Mouse (Mus musculus) fibroblast of lung, adult 2 months (primary cell): ENCODE data around the gene Wee1.
"Not testable (repeated sequence)": the region's sequence is repeated elsewhere in the genome, so short reads cannot be mapped to it uniquely, and the experiment has no call there.

Experiments
- DNase-seq: peaks from one replicate; pipeline ENCODE4 v3.0.0-alpha.2; 2011; ENCODE audit warnings: low read depth

The Wee1 gene

DNA sequence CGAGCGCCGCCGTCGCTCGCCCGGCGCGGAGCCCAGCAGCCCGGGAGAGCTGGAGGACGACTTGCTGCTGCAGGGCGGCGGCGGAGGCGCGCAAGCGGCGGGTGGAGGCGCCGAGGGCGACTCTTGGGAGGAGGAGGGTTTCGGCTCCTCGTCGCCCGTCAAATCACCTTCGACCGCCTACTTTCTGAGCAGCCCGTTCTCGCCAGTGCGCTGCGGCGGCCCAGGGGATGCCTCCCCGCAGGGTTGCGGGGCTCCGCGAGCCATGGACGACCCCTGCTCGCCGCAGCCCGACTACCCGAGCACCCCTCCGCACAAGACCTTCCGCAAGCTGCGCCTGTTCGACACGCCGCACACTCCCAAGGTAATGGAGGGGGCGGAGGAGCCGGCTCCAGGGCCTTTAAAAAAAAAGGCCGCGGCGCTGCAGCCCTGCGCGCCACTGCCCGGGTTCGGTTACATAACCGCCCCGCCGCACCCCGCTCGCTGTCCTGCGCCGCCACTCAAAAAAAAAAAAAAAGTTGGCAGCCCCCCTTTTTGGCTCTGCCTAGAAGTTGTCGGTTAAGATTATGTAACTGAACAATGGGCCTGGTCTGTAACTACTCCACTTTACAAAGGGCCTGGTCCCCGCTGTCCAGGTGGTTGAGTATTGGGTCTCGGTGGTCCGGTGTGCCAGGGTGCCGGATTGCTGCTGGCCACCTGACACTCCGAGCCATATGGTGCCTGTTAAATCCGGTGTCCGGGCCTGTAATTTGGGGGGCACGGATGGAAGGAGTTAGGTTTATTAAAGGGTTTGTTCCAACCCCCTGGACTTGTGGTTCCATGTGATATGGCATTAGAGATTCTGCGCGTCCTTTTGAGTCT is 948 bp downstream of the Wee1 start:
- DNase-seq: no peak

DNA sequence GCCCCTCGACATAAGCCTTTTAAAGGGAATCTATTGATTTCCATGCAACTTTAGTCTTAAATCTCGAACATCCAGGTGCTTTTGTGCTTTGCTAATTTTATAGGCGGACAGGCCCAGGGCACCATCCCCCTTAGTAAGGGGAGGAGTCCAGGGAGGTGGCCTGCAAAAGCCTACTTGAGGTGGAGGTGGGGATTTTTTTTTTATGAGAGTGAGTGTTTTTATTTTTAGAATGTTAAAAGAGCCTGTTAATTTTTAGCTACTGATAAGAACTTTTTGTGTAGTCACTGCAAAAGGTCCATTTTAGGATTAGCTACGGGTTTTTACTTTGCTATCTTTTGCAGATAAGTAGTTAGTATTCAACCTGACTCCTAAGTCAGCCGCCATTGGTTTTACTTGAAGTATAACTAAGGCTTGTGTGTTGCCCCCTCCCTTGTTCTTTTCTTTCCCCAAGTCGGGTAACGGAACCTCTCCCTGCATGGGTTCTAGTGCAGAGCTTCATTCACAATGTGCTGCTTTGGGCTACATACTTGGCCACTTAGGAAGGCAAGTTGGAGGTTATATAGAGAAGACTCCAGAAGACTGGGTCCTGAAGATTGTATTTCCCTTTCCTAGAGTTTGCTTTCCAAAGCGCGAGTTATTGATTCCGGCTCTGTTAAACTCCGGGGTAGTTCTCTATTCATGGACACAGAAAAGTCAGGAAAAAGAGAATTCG is 2.2 kb downstream of the Wee1 start:
- no peak for DNase-seq

DNA sequence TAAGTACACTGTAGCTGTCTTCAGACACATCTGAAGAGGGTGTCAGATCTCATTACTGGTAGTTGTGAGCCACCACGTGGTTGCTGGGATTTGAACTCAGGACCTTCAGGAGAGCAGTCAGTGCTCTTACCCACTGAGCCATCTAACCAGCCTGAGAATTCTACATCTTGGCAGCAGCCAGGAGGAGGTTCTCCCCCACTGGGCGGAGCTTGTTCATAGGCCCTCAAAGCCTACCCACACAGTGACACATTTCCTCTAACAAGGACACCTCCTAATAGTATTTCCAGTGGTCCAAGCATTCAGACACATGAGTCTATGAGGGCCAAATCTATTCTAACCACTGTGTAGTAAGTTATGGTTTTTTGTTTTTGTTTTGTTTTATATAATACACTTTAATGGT is 6.7 kb downstream of the Wee1 start:
- no peak for DNase-seq

DNA sequence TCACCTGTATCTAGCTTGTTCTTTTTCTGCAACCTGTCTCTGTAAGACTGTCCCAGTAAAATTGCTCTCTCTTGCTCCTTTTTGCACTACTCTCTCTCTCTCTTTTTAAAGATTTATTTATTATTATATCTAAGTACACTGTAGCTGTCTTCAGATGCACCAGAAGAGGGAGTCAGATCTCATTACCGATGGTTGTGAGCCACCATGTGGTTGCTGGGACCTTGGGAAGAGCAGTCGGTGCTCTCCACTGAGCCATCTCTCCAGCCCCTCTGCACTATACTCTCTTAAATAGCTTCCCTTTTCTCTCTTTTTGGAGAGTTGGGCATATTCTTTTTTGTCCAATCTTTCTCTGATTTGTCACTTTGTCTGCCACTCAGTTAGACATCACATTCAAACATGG is 10.4 kb downstream of the Wee1 start:
- not testable (repeated sequence) for DNase-seq

DNA sequence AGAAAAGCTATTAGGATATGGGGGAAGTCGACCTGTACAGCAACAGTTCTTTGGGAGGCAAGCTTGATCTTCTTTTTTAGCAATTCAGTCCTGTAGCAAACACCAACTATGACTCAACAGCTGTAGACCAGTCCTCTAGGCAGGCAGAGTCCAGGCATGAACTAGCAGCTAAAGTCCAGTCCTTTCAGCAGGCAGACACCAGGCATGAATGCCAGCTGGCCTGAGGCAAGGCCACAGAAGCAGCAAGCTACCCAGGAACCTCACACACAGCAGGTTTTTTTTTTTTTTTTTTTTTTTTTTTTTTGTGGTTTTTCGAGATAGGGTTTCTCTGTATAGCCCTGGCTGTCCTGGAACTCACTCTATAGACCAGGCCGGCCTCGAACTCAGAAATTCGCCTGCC is 12.1 kb downstream of the Wee1 start:
- no peak for DNase-seq

DNA sequence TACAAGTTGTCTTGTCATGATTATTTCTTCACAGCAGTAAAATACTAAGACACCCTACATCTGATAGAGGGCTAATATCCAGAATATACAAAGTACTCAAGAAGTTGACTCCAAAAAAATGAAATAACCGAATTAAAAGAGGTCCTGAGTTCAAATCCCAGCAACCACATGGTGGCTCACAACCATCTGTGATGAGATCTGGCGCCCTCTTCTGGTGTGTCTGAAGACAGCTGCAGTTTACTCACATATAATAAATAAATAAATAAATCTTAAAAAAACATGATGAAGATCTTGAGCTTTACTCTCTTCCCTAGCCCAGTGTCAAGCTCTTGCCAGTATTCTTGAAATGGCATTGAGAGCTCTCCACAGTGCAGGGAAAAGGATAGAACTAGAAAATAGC is 16.7 kb downstream of the Wee1 start:
- no peak for DNase-seq

DNA sequence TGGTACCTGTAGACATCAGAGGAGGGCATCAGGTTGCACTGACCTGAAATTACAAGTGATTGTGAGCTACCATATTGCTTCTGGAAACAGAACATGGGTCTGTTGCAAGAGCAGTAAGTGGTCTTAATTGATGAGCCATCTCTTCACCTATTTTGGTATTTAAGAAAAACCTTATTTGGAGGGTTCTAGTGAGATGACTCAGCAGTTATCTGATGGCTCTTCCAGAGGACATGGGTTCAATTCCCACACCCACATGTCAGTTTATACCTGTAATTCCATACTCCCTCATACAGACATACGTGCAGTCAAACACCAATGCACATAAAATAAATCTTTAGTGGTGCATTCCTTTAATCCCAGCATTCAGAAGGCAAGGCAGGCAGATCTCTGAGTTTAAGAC is 22.0 kb downstream of the Wee1 start:
- no peak for DNase-seq

DNA sequence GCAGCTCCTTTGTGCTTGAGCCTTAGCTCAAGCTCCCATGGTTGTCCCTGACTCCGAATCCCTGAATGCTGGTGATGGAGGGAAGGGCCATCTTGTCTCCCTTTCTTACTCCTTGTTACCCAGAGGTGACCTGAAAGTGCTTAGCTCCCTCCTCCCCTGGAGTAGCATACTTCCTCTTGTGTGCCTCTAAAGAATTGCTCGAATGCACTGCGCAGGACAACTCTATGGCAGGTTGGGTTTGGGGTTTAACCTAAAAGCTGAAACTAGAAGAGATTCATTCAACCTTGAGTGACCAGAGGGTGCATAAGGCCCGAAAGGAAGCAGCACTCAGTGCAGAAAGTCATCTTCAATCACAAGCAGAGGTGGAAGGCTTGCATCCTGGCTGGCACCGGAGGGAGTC is 31.0 kb downstream of the Wee1 start:
- no peak for DNase-seq

DNA sequence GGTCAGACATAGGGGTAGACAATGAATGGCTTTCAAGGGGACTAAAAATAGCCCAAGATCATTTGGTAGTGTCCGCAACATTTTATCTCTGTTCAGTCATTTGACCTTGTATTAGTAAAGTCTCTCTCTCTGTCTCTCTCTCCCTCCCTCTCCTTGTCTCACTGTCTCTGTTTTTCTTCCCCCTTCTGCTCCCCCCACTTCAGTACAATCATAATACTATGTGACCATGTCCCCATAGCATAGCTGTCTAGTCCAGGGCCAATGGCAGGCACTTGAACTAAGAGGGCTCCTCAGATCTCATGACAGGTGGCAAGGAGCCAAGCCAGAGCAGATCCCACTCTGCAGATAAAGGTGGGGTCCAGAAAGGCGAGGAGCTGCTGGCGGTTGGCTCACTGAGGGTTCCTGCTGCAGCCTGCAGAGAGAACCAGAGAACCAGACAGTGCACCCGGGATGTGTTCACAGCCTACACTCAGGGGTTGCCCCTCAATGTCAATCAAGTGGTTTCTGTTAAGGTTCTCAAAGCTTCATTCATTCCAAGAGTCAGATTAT is 34.9 kb downstream of the Wee1 start:
- no peak for DNase-seq

DNA sequence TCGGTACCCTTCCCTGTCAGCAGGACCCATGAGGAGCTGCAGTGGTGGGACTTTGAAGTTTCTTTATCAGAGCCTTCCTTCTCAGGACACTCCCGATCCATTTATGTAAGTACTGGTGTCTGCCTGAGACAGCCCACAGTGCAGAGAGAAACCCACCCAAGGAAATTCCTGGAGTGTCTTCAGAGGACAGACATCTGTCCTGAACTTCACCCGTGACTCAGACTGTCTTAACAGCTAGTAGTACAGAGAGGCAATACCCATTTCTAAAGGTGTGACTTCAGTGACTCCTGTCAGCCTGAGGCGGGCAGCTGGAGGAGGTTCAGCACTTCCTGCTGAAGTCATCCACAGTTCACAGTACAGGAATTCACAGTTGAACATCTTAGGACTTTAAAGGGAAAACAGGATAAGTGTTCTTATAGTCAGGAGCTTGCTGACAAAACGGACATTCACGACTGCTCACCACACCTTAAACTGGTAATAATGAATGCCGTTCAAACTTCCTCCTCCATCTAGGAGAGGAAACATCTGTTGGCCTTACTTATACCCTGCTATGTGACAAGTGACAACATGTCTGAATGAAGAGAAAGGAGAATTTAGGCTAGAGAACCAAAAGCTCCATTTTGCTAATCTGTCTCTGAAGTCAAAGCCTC is 35.5 kb downstream of the Wee1 start:
- DNase-seq: no peak

DNA sequence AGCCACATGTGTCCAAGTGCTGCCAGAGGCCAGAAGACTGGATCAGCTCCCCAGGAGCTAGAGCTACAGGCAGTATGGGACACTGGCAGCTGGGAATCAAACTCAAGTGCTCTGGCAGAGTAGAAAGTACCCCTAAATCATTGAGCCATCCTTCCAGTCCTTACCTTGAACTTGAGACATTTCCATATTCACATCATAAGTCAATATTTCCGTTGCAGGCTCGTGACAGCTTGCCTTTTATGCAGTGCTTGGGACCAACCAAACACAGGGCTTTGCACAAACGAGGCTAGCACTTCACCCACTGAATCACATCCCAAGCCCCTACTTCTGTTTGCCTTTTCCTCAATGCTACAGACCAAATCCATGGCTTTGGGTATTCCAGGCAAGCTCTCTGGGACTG is 36.2 kb downstream of the Wee1 start:
- DNase-seq: no peak

DNA sequence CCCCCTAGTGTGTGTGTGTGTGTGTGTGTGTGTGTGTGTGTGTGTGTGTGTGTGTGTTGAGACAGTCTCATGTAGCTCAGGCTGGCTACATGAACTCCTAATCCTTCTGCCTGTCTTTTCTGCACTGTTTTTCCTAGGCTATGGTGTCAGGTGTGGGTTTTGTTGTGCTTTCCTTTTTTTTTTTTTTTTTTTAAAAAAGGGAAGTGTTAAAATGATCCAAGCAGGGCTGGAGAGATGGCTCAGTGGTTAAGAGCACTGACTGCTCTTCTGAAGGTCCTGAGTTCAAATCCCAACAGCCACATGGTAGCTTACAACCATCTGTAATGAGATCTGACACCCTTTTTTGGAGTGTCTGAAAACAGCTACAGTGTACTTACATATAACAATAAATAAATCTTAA is 38.3 kb downstream of the Wee1 start:
- not testable (repeated sequence) for DNase-seq

DNA sequence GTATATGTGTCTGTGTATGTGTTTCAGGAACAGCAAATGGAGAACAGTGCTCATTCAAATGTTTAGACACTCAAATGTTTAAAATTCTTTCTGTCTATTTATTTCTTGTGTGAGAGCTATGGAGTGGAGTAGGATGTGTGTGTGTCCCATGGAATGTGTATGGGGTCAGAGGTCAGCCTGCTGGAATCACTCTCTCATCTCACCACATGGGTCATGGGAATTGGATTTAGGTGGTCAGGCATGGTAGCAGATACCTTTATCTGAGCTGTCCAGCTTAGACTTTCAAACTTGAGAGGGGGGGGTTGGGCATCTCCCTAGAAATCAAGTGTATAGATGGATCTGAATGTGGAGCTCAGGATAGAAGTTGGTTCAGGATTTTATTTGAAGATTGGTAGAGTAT is 38.8 kb downstream of the Wee1 start:
- DNase-seq: no peak

DNA sequence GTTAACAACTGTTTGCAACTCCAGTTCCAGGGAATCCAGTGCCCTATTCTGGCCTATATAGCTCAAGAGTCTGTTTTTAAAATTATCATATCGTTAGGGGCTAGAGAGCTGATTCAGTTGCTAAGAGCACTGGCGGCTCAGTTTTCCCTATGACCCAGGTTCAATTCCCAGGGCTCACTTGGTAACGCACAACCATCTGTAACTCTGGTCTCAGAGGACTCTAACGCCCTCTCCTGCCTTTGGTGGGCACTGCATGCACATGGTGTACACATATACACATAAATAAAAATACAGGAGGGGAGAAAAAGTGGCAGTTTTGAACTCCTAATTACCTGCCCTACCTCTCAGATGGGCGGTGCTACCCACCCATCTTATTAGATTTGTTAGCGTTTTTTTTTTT is 41.2 kb downstream of the Wee1 start:
- no peak for DNase-seq

DNA sequence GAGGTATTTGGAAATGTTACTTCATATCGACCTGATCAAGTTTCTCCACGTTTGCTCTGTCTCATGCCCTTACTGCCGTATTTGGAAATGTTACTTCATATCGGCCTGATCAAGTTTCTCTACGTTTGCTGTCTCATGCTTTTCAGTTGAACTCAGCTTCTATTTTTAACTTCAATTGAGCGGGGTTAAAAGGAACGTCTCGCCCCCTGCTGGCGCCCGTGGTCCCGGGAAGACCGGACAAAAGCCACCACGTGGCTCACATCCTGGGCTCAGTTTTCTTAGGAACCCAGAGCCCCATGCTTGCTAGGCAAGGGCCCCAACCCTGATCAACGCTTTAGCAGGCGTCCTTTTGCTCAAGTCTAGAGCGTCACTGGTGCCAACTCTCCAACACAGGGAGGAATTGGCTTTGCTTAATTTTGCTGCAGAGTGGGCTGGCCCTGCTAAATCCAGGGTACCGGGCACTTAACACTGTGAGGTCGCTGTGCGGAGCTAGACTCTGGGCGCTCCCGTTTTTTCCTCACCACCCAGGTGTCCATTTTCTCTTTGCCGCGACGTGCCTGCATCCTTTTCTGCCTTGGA is 42.3 kb downstream of the Wee1 start:
- DNase-seq: peak; percentile 80

DNA sequence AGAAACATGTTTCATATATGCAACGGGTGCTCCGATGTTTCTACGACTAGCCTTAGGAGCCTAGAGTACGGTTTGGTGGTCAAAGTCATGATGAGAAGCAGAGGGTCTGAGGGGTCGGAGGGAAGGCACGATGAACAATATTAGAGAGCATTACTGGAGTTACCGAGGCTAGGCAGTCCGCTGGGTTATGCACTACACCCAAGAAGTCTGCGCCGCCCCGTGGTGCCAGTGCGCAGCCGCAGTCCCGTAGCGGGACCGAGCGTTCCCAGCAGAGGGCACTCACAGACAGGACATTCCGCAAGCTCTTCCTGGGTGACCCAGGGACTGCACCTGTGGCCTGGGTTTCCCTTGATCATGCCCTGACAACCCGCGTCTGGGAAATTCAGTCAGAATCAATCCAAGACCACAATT is 42.9 kb downstream of the Wee1 start:
- peak; percentile 90 for DNase-seq

DNA sequence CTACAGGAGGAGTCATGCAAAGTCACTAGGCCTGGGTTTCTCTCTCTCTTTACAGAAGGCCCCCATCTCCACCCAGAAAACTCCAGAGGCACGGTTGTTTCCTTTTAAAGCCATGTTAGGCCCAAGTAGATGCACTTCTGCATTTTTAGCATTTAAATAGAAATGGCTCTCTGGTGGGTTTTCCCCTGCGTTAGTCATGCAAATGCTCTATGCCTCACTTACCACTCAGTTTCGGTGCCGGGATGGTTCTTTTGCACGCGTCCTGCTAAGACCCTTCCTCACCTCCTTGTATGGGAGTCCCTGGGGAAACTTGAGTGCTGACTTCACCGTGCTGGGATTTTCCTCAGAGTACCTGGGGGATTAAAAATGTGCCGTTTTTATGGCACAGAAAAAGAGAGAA is 44.4 kb downstream of the Wee1 start:
- no peak for DNase-seq

DNA sequence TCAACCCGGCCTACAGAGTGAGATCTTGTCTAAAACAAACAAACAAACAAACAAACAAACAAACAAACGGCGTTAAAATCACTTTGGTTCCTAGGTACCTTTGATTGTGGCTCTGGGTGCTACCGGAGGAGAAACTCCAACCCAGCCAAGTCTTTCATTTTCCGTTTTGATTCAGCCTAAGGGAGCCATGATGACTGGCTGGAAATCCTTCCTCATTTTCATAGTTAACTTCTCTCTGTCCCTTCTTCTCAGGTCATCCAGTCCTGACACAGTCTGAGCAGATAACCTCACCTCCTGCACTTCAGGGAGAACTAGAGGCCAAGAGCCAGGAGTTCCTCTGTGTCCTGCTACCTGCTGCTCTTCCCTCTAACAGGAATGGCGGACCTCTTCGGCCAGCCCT is 57.4 kb downstream of the Wee1 start:
- no peak for DNase-seq

DNA sequence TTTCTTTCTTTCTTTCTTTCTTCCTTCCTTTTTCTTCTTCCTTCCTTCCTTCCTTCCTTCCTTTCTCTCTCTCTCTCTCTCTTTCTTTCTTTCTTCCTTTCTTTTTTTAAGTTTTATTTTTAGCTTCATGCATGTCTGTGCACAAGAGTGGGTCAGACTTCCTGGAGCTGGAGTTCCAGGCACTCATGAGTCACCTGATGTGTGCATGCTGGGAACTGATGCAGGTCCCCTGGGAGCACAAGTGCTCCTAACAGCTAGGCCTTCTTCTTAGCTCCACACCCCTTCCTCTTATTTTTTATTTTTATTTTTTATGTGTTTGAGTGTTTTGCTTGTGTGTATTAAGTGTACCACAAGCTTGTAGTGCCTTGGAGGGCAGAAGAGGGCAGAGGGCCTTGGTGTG is 58.8 kb downstream of the Wee1 start:
- DNase-seq: no peak

DNA sequence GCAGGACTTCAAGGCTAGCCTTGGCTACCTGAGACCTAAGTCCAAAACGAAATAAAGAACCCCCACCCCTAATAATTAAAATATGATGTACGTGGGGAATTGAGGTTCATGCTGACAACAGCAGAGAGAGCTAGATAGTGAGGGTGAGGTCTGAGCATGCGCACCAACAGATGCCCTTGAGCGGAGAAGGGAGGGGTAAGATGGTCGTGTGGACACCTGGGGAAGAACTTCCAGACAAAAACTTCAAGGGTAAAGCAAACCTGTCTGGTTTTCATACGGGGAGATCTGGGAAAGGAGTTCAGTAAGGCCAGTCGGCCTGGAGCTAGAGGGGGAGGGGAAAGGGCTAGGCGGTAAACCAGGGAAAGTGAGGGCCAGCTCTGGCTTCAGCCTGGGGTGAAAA is 59.6 kb downstream of the Wee1 start:
- DNase-seq: no peak

DNA sequence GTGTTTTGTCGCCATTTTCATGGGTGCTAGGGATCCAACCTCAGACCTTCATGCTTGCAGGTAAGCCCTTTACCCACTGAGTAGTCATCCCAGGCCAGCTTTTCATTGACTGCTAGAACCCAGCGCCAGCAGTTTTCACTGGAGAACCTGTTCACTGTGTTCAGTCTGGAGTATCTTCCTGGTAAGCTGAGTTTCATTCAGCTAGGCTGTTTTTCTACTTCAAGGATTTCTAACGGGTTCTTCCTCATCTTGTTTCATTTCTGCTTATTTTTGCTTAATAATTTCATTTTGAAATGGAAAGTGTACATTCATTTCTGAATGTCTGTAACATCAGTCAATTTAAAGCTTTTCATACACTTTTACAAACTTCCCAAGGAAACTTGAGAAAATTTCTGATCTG is 62.8 kb downstream of the Wee1 start:
- DNase-seq: no peak

DNA sequence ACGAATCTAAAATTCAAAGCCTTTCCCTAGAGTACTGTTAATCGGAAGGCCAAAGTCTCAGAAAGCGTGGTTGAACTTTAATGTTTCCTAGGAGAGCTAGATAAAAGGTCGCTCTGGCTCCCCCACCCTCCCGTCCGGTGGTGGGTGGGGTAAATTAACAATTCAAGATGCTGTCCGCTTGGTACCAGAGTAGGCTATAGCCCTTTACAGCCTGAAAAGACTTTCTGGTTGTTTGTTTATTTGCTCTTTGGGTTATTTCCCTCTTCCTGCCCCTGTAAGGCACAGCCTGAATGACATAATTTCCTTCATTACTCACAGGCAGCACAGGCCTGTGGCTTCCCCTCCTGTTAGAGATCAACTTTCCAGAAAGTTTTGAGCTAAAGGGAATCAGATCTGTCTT is 68.1 kb downstream of the Wee1 start:
- no peak for DNase-seq
